Mouse (Mus musculus) left cerebral cortex, adult 18-20 months (tissue): ENCODE measurements around the gene Card6. TPM values are rescaled to one million over a fixed set of nuclear protein-coding genes. Genes with fewer than 3 reads are reported as not detected.

ENCODE experiments used
- DNase-seq, 2 experiments: peaks; one replicate each; pipeline ENCODE4 v3.0.0; 2021 to 2022; ENCODE audit warnings: low spot score in 2 of 2, mixed read lengths in 1 of 2
- long read RNA-seq, 2 experiments: library from polyadenylated mRNA; stranded (forward); transcript quantifications; one replicate each; pipeline ENCODE4 v2.0.0; 2021
- total RNA-seq, 2 experiments: library from RNA; stranded (reverse); gene quantifications; 2 replicates each; pipeline ENCODE4 v1.2.3; 2021

Gene Card6
- total RNA-seq: 1 to 10 TPM; 1.3 to 2.1 TPM
- long read RNA-seq, experiment 1, partial matches to known transcripts: 0 of 2 reads
- long read RNA-seq, experiment 1, other reads (novel, unspliced or antisense): 2 of 2 reads
- long read RNA-seq, experiment 2, partial matches to known transcripts: 0 of 2 reads
- long read RNA-seq, experiment 2, other reads (novel, unspliced or antisense): 2 of 2 reads

DNA sequence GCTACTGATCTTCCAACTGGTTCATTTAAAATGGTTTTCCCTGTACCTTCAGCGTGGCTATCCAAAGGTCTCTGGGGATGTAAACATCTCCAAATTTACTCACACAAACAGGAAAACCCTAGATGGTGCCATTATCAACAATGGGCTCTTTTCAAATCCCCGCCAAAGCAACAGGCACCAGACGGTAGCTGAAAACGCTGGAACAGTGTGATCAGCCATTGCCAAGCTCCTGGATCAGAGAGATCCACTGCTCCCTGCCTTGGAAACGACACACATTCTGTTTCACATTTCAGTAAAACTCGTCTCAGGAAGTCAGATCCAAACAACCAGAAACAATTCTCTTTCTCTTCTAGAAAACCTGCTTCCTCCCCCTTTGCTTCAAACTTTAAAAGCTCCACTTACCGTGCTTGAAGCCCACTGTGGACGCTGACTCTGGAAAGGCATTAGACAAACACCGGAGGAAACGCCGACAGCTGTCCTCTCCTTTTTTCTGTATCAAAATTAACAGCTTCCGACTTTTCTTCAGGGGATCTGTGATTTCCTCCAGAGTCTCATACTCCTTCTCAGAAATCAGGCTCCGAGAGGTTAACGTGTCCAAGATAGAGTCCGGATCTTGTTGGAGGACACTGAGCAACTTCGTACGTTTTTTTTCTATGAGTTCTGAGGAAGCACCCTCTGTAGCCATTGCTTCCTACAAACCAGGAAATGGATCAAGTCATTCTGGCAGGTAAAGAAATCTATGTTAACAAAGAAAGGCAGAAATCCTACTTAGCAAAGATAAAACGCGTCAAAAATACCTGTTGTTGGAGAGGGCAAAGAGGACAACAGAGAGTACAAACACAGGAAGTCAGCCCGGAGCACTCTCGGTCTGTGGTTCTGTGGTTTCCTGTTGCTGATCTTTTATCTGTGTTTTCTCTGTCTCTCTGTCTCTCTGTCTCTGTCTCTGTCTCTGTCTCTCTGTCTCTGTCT, at the start of gene Card6:
TSS of gene Card6 (minus strand) at position 854 of the 969 bp plus-strand sequence.
- no peak for DNase-seq

- DNase-seq: no peak
These were observed 49.0 kb upstream of the Card6 start for GRCm38 (mm10) chr15:5157386-5157785.

- no peak for DNase-seq
These were observed 48.0 kb upstream of the Card6 start for GRCm38 (mm10) chr15:5156355-5156754.

GRCm38 (mm10) chr15:5155093-5155492, 46.8 kb upstream of the Card6 start:
- no peak for DNase-seq

DNA sequence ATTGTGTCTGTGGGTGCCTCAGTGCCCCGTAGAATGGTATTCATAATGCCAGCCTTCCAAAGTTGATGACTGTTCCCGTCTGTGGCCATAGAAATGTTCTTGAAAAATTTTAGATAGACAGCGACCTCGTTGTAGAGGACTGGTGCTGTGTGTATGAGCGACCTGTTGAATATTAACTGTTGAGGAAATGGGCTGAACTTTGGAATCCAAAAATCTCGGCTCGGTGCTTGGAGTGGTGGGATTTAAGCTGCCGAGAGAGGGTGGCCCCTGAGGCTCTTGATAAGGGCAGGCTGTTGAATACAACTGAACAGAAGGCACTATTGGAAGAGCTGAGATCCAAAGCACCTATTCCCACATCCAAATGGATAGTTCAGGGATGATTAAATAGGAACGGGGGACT, 46.3 kb upstream of the Card6 start:
- no peak for DNase-seq

DNA sequence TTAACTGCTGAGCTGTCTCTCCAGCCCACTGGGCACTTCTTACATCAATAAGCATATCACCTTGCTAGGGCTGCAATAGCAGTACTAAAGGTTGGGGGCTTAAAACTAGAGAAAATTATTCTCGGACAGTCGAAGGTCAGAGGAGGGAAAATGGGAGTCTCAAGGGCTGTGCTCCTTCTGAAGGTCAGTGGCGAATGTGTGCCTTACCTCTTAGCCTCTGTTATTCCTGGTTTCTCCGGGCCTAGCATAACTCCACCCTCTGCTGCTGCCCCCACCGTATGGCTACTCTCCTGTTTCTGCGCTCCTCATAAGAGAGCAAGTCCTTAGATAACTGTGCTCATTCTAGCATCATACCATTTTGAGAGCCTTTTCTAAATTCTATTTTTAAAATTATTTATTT, 43.8 kb upstream of the Card6 start:
- DNase-seq: no peak

DNA sequence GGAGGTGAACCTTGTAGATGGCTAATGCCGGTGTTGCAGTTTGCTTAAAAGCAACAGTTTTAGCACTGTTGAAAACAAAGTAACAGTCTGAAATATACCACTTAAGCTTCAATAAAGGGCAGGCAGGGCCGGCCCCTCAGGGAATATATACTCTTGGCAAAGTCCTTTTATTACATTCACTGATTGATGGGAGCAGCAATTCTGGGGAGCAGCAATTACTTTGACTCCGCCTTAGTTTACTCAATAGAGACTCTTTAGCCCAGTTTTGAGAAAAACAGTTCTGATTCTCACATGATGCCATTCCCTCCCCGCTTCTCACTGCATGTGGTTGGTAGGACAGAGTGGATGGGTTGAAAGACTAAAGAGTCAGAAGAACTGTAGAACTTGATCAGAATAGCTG, 40.8 kb upstream of the Card6 start:
- no peak for DNase-seq

GRCm38 (mm10) chr15:5145196-5145945, 37.0 kb upstream of the Card6 start:
- DNase-seq: no peak

DNA sequence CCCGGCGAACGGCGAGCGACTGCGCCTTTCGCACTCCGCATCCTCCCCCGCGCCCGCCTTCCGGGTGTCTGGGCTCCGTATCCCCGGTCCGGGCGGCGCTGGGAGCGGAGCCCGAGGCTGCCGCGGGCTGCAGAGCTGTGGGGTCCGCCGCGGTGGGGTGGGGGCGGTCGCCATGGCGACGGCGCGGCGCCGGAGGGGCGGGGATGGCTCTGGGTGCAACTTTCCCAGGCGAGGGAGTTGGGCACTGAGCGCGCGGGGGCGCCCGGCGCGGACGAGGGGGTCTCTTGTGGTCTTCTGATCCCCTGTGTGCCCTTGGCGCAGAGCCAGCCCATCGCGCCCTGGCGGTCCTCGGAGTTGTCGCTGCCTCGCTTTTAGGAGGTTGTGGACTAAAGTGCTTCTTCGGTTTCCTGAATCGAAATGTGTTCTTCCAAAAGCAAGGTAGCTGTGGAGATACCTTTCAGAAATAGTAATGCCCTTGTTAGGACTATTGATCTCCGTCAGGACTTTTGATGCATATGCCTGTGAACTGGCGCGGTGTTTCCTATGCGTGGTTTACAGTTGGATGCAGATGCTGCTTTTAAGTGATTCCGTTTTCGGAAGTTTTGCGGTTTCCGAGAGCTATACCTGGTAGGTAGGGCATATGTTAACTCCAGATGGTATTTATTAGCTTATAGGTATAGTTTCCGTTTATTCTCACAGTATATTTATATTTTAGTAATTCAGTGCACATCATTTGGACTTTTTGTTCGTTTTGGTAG, 35.9 kb upstream of the Card6 start:
- DNase-seq: peak; percentile 47 to 71

DNA sequence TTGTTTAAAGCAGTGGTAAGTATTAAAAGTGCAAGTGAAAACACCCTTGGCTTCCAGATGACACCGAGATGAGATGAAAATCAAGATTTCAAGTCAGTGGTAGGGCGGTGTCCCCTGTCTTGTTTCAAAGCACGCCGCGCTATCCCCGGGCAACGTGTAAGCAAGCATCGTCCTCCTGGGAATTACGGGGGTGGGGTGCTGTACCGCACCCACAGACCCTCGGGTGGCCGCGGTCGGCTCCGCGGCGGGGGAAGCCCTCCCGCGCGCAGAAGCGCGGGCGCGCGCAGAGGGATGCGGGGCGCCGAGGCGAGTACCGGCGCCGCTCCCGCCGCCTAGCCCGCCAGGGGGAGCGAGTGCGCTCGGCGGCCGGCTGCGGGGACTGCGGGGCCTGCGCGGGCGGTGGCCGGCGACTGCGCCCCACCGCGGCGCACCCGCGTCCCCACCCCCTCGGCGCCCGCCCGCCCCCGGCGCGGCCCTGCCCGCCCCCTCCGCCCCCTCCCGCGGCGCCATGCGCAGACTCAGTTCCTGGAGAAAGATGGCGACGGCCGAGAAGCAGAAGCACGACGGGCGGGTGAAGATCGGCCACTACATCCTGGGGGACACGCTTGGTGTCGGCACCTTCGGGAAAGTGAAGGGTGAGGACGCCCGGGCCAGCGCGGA, 35.2 kb upstream of the Card6 start, which contains the start of gene Prkaa1:
TSS of gene Prkaa1 (plus strand) at position 501 of the 660 bp plus-strand sequence.
- peak; percentile 54 to 76 for DNase-seq

- DNase-seq: no peak
These were observed 34.4 kb upstream of the Card6 start for GRCm38 (mm10) chr15:5142714-5143113.

- DNase-seq: no peak
These were observed 33.7 kb upstream of the Card6 start for GRCm38 (mm10) chr15:5142047-5142446.

GRCm38 (mm10) chr15:5140357-5140756, 32.0 kb upstream of the Card6 start:
- DNase-seq: no peak

DNA sequence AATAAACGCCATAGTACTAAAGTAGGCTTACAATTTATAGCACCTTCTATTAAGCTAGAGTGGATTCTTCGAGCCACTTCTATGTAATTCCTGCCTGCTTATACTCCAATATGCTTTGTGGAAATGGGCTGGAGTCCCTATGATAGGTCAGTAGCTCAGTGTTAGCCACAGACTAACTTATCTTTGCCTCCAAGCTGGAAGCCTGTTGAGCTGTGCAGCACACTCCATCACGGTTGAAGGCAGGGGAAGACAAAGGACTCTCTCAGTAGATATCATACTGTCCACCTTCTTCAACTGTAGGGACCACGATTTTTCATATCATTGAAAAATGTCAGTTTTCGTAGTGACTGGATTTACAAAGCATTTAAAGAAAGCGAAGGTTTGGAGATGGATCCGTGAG, 31.5 kb upstream of the Card6 start:
- DNase-seq: no peak

DNA sequence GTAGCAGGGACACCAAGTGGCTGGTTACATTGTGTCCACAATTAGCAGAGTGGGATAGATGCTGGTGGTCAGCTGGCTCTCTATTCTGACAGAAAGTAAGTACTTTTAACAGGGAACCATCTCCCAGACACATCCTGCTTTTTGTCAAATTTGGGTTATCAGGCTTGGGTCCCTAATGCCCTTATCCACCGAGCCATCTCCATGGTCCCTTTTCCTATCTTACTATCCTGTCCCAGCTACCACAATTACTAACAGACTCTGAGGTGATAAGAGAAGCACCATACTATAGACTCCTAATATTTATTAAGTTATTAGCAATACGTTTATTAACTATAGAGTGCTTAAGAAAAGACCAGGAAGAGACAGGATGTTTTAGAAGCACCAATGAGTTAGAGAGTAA, 31.0 kb upstream of the Card6 start:
- no peak for DNase-seq

DNA sequence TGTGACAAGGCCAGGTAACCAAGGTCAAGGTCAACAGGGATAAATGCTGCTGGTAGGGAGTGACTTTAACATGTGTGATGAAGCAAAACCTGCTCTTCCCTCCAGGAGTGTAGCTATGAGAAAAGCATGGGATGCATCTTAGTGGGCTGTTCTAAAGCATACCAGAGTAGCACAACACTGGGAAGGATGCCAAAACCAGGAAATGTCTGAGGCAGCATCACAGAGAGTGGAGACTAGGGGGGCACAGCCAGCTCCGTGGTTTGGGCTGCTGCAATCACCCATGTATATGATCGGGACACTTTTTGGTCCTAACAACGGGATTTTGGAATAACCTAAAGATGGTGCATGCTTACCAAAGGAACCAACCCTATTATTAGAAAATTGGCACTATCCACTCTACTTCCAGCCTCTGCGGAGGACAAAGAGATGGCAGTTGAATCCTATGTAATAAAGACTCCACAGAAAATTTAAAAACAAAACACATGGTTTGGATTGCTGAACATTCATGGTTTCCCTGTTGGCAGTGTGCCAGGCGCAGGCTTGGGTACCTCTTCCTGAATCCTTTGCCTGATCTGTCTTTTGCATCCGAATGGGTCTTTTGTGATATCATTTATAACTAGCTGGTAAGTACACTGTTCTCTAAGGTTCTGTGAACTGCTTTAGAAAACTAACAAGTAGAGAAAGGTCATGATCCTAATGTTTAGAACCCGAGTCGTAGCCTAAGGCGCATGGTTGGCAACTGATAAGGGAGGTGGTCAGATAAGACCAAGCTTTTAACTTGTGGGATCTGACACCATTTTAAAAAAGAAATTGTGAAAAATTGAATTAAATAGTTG, 29.9 kb upstream of the Card6 start:
- no peak for DNase-seq

- DNase-seq: no peak
These were observed 26.7 kb upstream of the Card6 start for GRCm38 (mm10) chr15:5134945-5135483.

GRCm38 (mm10) chr15:5134179-5134578, 25.8 kb upstream of the Card6 start:
- no peak for DNase-seq

- DNase-seq: no peak
These were observed 25.0 kb upstream of the Card6 start for GRCm38 (mm10) chr15:5133301-5133700.
